Mouse (Mus musculus) CH12.LX (cell line): ENCODE measurements at regions not wholly inside any gene's neighbourhood (a gene's known extent, or its start where the extent isn't known, plus 50 kb on each side); places are given as distances from the start of the nearest gene placed in this dataset.

Experiments
- DNase-seq: peaks from one replicate; pipeline ENCODE4 v3.0.0-alpha.2; 2013; ENCODE audit errors: extremely low read depth
- H3K27ac ChIP-seq: 2 replicates; pipeline ENCODE4 v1.5.1; 2012; ENCODE audit warnings: low read depth, mild to moderate bottlenecking, control low read depth, moderate library complexity; ENCODE audit not compliant: insufficient read depth
- H3K27me3 ChIP-seq: replicated peaks from 2 replicates; pipeline ENCODE3; 2012; ENCODE audit warnings: inconsistent platforms
- H3K36me3 ChIP-seq, 2 experiments: replicated peaks in 1 of 2; 2 replicates each; pipeline versions ENCODE3 to v1.6.1; 2012; ENCODE audit warnings: inconsistent platforms in 1 of 2, low read length in 1 of 2, mild to moderate bottlenecking in 1 of 2, mixed read lengths in 1 of 2, moderate library complexity in 1 of 2; ENCODE audit not compliant: control insufficient read depth in 1 of 2, insufficient read depth in 1 of 2
- H3K4me1 ChIP-seq, 2 experiments: 2 replicates each; pipeline ENCODE4 v1.6.1; 2012; ENCODE audit warnings: inconsistent platforms in 1 of 2, moderate library complexity in 1 of 2; ENCODE audit not compliant: insufficient read depth in 2 of 2, control insufficient read depth in 1 of 2
- H3K4me2 ChIP-seq: 2 replicates; pipeline ENCODE4 v1.6.1; 2012; ENCODE audit warnings: low read depth, mild to moderate bottlenecking, control low read depth; ENCODE audit not compliant: poor library complexity, insufficient read depth, severe bottlenecking
- H3K4me3 ChIP-seq, 3 experiments: fragments of 150-350 bp in 1 of 3; sonication (generic) in 1 of 3; replicated peaks in 1 of 3; 2 replicates each; pipeline versions ENCODE3 to v1.5.1; 2011 to 2012; ENCODE audit warnings: low read depth in 2 of 3, low read length in 2 of 3, mild to moderate bottlenecking in 2 of 3, moderate library complexity in 2 of 3, control low read depth in 1 of 3, improper control_type of control experiment in 1 of 3, inconsistent platforms in 1 of 3, mixed read lengths in 1 of 3; ENCODE audit not compliant: poor library complexity in 1 of 3
- H3K79me2 ChIP-seq: replicated peaks from 2 replicates; pipeline ENCODE4 v1.6.1; 2012; ENCODE audit warnings: mild to moderate bottlenecking, moderate library complexity; ENCODE audit not compliant: control insufficient read depth, poor library complexity, insufficient read depth, severe bottlenecking; ENCODE audit errors: extremely low read depth
- H3K9ac ChIP-seq: 2 replicates; pipeline ENCODE4 v1.6.1; 2012; ENCODE audit warnings: low read depth, mild to moderate bottlenecking, control low read depth, moderate library complexity; ENCODE audit not compliant: insufficient read depth
- H3K9me3 ChIP-seq: replicated peaks from 2 replicates; pipeline ENCODE3; 2012; ENCODE audit warnings: low read length, inconsistent platforms, mixed read lengths
- CHD1 ChIP-seq: IDR thresholded peaks from 2 replicates; pipeline ENCODE4 v1.6.1; 2012; ENCODE audit warnings: low read depth, low read length, improper control_type of control experiment, inconsistent platforms
- CHD2 ChIP-seq: IDR thresholded peaks from 2 replicates; pipeline ENCODE4 v1.6.1; 2011; ENCODE audit warnings: low read length, improper control_type of control experiment
- CTCF ChIP-seq, 2 experiments: IDR thresholded peaks in 1 of 2; conservative IDR thresholded peaks in 1 of 2; 2 replicates each; pipeline ENCODE4 v1.5.1; 2011 to 2012; ENCODE audit warnings: low read depth in 2 of 2, low read length in 2 of 2, improper control_type of control experiment in 1 of 2, inconsistent platforms in 1 of 2, mild to moderate bottlenecking in 1 of 2, moderate library complexity in 1 of 2
- EP300 ChIP-seq: IDR thresholded peaks from 2 replicates; pipeline ENCODE4 v1.6.1; 2011; ENCODE audit warnings: low read length, improper control_type of control experiment
- ETS1 ChIP-seq: conservative IDR thresholded peaks from 2 replicates; pipeline ENCODE4 v1.6.1; 2012; ENCODE audit warnings: low read depth, mild to moderate bottlenecking, inconsistent platforms, low read length, improper control_type of control experiment, moderate library complexity
- GABPA ChIP-seq: IDR thresholded peaks from 2 replicates; pipeline ENCODE4 v1.6.1; 2012; ENCODE audit warnings: low read depth, low read length, improper control_type of control experiment, inconsistent platforms; ENCODE audit not compliant: insufficient replicate concordance
- IRF4 ChIP-seq: IDR thresholded peaks from 2 replicates; pipeline ENCODE4 v1.6.1; 2014; ENCODE audit warnings: low read depth, mild to moderate bottlenecking, inconsistent platforms, low read length, improper control_type of control experiment
- JUND ChIP-seq: conservative IDR thresholded peaks from 2 replicates; pipeline ENCODE4 v1.6.1; 2011; ENCODE audit warnings: low read depth, low read length, improper control_type of control experiment
- KAT2A ChIP-seq: IDR thresholded peaks from 2 replicates; pipeline ENCODE4 v1.6.1; 2012; ENCODE audit warnings: low read length, improper control_type of control experiment, inconsistent platforms; ENCODE audit not compliant: insufficient replicate concordance
- MAX ChIP-seq: IDR thresholded peaks from 2 replicates; pipeline ENCODE4 v1.6.1; 2011; ENCODE audit warnings: low read length, improper control_type of control experiment
- MAZ ChIP-seq: IDR thresholded peaks from 2 replicates; pipeline ENCODE4 v1.6.1; 2012; ENCODE audit warnings: low read depth, mild to moderate bottlenecking, inconsistent platforms, low read length, improper control_type of control experiment, moderate library complexity
- MXI1 ChIP-seq: IDR thresholded peaks from 2 replicates; pipeline ENCODE4 v1.6.1; 2011; ENCODE audit warnings: mild to moderate bottlenecking, low read depth, low read length, improper control_type of control experiment
- MYC ChIP-seq: IDR thresholded peaks from 2 replicates; pipeline ENCODE4 v1.6.1; 2011; ENCODE audit warnings: low read depth, mild to moderate bottlenecking, improper control_type of control experiment, low read length
- NELFE ChIP-seq: IDR thresholded peaks from 2 replicates; pipeline ENCODE4 v1.6.1; 2011; ENCODE audit warnings: low read depth, low read length, improper control_type of control experiment
- PAX5 ChIP-seq: IDR thresholded peaks from 2 replicates; pipeline ENCODE4 v1.6.1; 2012; ENCODE audit warnings: low read length, inconsistent platforms, mixed read lengths
- POLR2A ChIP-seq: IDR thresholded peaks from 2 replicates; pipeline ENCODE4 v1.6.1; 2011; ENCODE audit warnings: low read depth, mild to moderate bottlenecking, improper control_type of control experiment, low read length
- POLR2AphosphoS2 ChIP-seq: IDR thresholded peaks from 2 replicates; pipeline ENCODE4 v1.6.1; 2011; ENCODE audit warnings: low read depth, low read length, improper control_type of control experiment
- RAD21 ChIP-seq: IDR thresholded peaks from 2 replicates; pipeline ENCODE4 v1.6.1; 2011; ENCODE audit warnings: low read depth, mild to moderate bottlenecking, low read length, improper control_type of control experiment, moderate library complexity
- RCOR1 ChIP-seq: conservative IDR thresholded peaks from 2 replicates; pipeline ENCODE4 v1.6.1; 2012; ENCODE audit warnings: low read depth, mild to moderate bottlenecking, inconsistent platforms, low read length, improper control_type of control experiment
- SMC3 ChIP-seq: IDR thresholded peaks from 2 replicates; pipeline ENCODE4 v1.6.1; 2011; ENCODE audit warnings: low read depth, low read length, improper control_type of control experiment
- TCF12 ChIP-seq: IDR thresholded peaks from 2 replicates; pipeline ENCODE4 v1.6.1; 2014; ENCODE audit warnings: low read depth, mild to moderate bottlenecking, inconsistent platforms, low read length, improper control_type of control experiment
- UBTF ChIP-seq: IDR thresholded peaks from 2 replicates; pipeline ENCODE4 v1.6.1; 2012; ENCODE audit warnings: low read depth, mild to moderate bottlenecking, inconsistent platforms, low read length, improper control_type of control experiment, moderate library complexity
- USF1 ChIP-seq: IDR thresholded peaks from 2 replicates; pipeline ENCODE4 v1.6.1; 2014; ENCODE audit warnings: low read depth, mild to moderate bottlenecking, inconsistent platforms, low read length, improper control_type of control experiment
- USF2 ChIP-seq: conservative IDR thresholded peaks from 2 replicates; pipeline ENCODE4 v1.6.1; 2011; ENCODE audit warnings: low read depth, low read length, improper control_type of control experiment
- ZC3H11A ChIP-seq: IDR thresholded peaks from 2 replicates; pipeline ENCODE4 v1.6.1; 2012; ENCODE audit warnings: low read depth, mild to moderate bottlenecking, inconsistent platforms, low read length, improper control_type of control experiment
- ZKSCAN1 ChIP-seq: IDR thresholded peaks from 2 replicates; pipeline ENCODE4 v1.6.1; 2012; ENCODE audit warnings: low read depth, inconsistent platforms, low read length, improper control_type of control experiment, borderline replicate concordance
- ZNF384 ChIP-seq: IDR thresholded peaks from 2 replicates; pipeline ENCODE4 v1.6.1; 2012; ENCODE audit warnings: low read depth, low read length, improper control_type of control experiment, inconsistent platforms
- dilution Hi-C: fragments of 300-500 bp; cut with MboI; formaldehyde crosslinking; loops from 2 replicates; pipeline ENCODE4 v1.14.3; 2020; ENCODE audit warnings: low sequenced_read_pairs; ENCODE audit not compliant: extremely low pct_unique_long_range_greater_than_20kb, extremely low pct_ligation_motif_present
- in situ Hi-C: fragments of 300-500 bp; cut with MboI; formaldehyde crosslinking; loops from 3 replicates; pipeline ENCODE4 v1.14.3; 2019; ENCODE audit warnings: low sequenced_read_pairs, low pct_ligation_motif_present, low pct_unique_long_range_greater_than_20kb, mixed read lengths

- H3K4me1 ChIP-seq = no peaks in the 10 kb centered on the region
- H3K4me2 ChIP-seq = no peak overlapping the region
- H3K4me3 ChIP-seq = no peak overlapping the region
- H3K9ac ChIP-seq = no peak overlapping the region
- H3K79me2 ChIP-seq = no peaks in the 10 kb centered on the region
- no peak for DNase-seq
- dilution Hi-C loops = no loop called here
- peaks cover 82% of the 10 kb centered on the region for H3K9me3 ChIP-seq
- no peaks in the 10 kb centered on the region for H3K27me3 ChIP-seq
- in situ Hi-C loops = no loop called here
- H3K27ac ChIP-seq = no peak overlapping the region
- no peaks in the 10 kb centered on the region for H3K36me3 ChIP-seq
- no peak for TF ChIP-seq MXI1
- no peak for TF ChIP-seq KAT2A
- no peak for TF ChIP-seq ETS1
- TF ChIP-seq EP300 = no peak
- no peak for TF ChIP-seq JUND
- TF ChIP-seq IRF4 = no peak
- TF ChIP-seq ZC3H11A = no peak
- TF ChIP-seq ZKSCAN1 = no peak
- TF ChIP-seq MAZ = no peak
- TF ChIP-seq NELFE = no peak
- TF ChIP-seq UBTF = no peak
- no peak for TF ChIP-seq CHD1
- no peak for TF ChIP-seq SMC3
- TF ChIP-seq USF2 = no peak
- TF ChIP-seq CHD2 = no peak
- TF ChIP-seq MYC = no peak
- TF ChIP-seq RAD21 = no peak
- no peak for TF ChIP-seq POLR2A
- TF ChIP-seq CTCF (conservative IDR thresholded peaks at IDR 0.05 in 1 of 2, IDR thresholded peaks at IDR 0.05 in 1 of 2; ENCODE audit: low read depth in 2 of 2, low read length in 2 of 2) = no peak
- no peak for TF ChIP-seq GABPA
Observed at GRCm38 (mm10) chr8:92212786-92213535, 144.5 kb upstream of the Irx5 start.

- in situ Hi-C loops (no loop called here), dilution Hi-C loops (no loop called here)
- Histone ChIP-seq H3K36me3 (no peaks in the 10 kb centered on the region), H3K4me3 (no peak overlapping the region), H3K9ac (no peak overlapping the region), H3K4me2 (no peak overlapping the region), H3K9me3 (peaks cover 82% of the 10 kb centered on the region), H3K27ac (no peak overlapping the region), H3K27me3 (no peaks in the 10 kb centered on the region), H3K79me2 (no peaks in the 10 kb centered on the region), H3K4me1 (no peaks in the 10 kb centered on the region)
- no peak for DNase-seq
- TF ChIP-seq USF2 (no peak), KAT2A (no peak), TCF12 (no peak), MAX (no peak), RCOR1 (no peak), CHD1 (no peak), MAZ (no peak), ETS1 (no peak), CHD2 (no peak), POLR2AphosphoS2 (no peak), ZNF384 (no peak), EP300 (no peak), MXI1 (no peak), SMC3 (no peak), PAX5 (no peak), USF1 (no peak), IRF4 (no peak)
Observed at GRCm38 (mm10) chr8:92209081-92209480, 148.3 kb upstream of the Irx5 start.
